In genomic region chr11:62820059-62820541, GRCm38 (mm10) we compare ENCODE assay signal across 8 mouse cellular contexts. TPM values are rescaled to one million over a fixed set of nuclear protein-coding genes. Genes with fewer than 3 reads are reported as not detected.
A peak's percentile ranks its signal among the peaks of the same experiment; 100 is the strongest.
DNase-seq lines count a peak whose midpoint lies in the region; ATAC-seq and TF ChIP-seq lines count a peak whose summit lies in the region.

TSS of gene Trim16 (plus strand) at chr11:62820231.

- in situ Hi-C loops in Patski (cut with MboI; ENCODE audit: low pct_unique_long_range_greater_than_20kb): no loop called here

- no peak for TF ChIP-seq CTCF in Patski (IDR thresholded peaks at IDR 0.05)

- CTCF ChIA-PET in Patski (lab: Charles Lee): interaction anchor here (1.2 to 1.5 kb wide), 2 partner anchors 15 to 28 kb away, joined by 3 to 4 read pairs; no protein-coding TSS in a partner anchor

- 0 out of 2 replicates have a peak, but pooled peaks cover 2% of the 10 kb centered on the region for H3K4me1 ChIP-seq in hindbrain, embryonic 11.5 days (replicated peaks; ENCODE audit: control insufficient read depth, insufficient read depth, low read length)

- 0 out of 2 replicates have a peak within 1 kb of the TSS, but pooled peaks have one; percentile 18 for H3K27ac ChIP-seq in hindbrain, embryonic 11.5 days (ENCODE audit: low read depth, low read length)

- H3K27me3 ChIP-seq in Patski: no peaks in the 10 kb centered on the region
- H3K27me3 ChIP-seq in hindbrain, embryonic 11.5 days (ENCODE audit: control insufficient read depth, insufficient read depth, low read length): no peaks in the 10 kb centered on the region

- H3K4me2 ChIP-seq in hindbrain, embryonic 11.5 days (replicated peaks; ENCODE audit: low read depth, low read length): peak within 1 kb of the TSS; percentile 50

- ATAC-seq in Patski: peak; percentile 92
- peak; percentile 53 for ATAC-seq in hindbrain, embryonic 11.5 days (ENCODE audit: low FRiP score)

- 16% methylated on average over 15 of the region's 15 CpGs for WGBS in hindbrain, embryonic 11.5 days

- no peaks in the 10 kb centered on the region for H3K36me3 ChIP-seq in hindbrain, embryonic 11.5 days (ENCODE audit: control insufficient read depth, insufficient read depth, low read length)

- H3K4me3 ChIP-seq in hindbrain, embryonic 11.5 days (ENCODE audit: low read depth, low read length): peak within 1 kb of the TSS; percentile 19

- POLR2A ChIA-PET in Patski (lab: Charles Lee): interaction anchor here (0.7 to 1.1 kb wide), 3 partner anchors 8 to 217 kb away, joined by 3 to 4 read pairs (median 3); no protein-coding TSS in a partner anchor

- no peaks in the 10 kb centered on the region for H3K9me3 ChIP-seq in hindbrain, embryonic 11.5 days (ENCODE audit: control insufficient read depth, low read length)

- H3K9ac ChIP-seq in hindbrain, embryonic 11.5 days (ENCODE audit: low read depth, low read length): peak within 1 kb of the TSS; percentile 16

- DNase-seq in Patski (ENCODE audit: low read depth, low spot score): peak; percentile 64
- DNase-seq in cerebellum, postnatal 14 days: peak; percentile 69 to 73
- peak; percentile 34 to 39 for DNase-seq in frontal cortex, postnatal 10 days (ENCODE audit: low spot score in 2 of 2)
- peak; percentile 53 for DNase-seq in hindbrain, embryonic 11.5 days (ENCODE audit: low spot score)
- DNase-seq in layer of hippocampus, postnatal 25 days (ENCODE audit: extremely low spot score in 1 of 2, low spot score in 1 of 2): peak; percentile 9 to 10
- DNase-seq in lung, postnatal 14 days: peak; percentile 76
- peak; percentile 63 for DNase-seq in ovary, postnatal 36 days (ENCODE audit: low spot score)
- DNase-seq in thymus, postnatal 36 days: peak; percentile 28 to 34

RNA-seq across cellular contexts. Expression of gene Trim16, which starts in this region (rescaled TPM):
- polyA plus RNA-seq in Patski (2021): 2.8 TPM
- 5.3 and 6.4 TPM in 2 replicates for polyA plus RNA-seq in hindbrain, embryonic 11.5 days (2014; fragmentation: Nextera tagmentation; extraction: Ambion mirVana)
- 1 to 10 TPM; 2.2 to 2.5 TPM for total RNA-seq in layer of hippocampus, postnatal 25 days (2021)

Comparison
In these comparisons a context has a peak if more than half of its experiments do, and no peak if none do; other contexts are left out.
1. Peak in every context shown above with its lines: DNase-seq, ATAC-seq, H3K4me3 ChIP-seq and H3K27ac ChIP-seq.
2. DNase-seq: peak in every context shown above with its lines; median percentile 76 in lung, postnatal 14 days; 71 in cerebellum, postnatal 14 days; 64 in Patski; 63 in ovary, postnatal 36 days; 53 in hindbrain, embryonic 11.5 days; 36 in frontal cortex, postnatal 10 days; 31 in thymus, postnatal 36 days; 10 in layer of hippocampus, postnatal 25 days.